ENCODE assay signal across 10 mouse cellular contexts in the genomic region with DNA sequence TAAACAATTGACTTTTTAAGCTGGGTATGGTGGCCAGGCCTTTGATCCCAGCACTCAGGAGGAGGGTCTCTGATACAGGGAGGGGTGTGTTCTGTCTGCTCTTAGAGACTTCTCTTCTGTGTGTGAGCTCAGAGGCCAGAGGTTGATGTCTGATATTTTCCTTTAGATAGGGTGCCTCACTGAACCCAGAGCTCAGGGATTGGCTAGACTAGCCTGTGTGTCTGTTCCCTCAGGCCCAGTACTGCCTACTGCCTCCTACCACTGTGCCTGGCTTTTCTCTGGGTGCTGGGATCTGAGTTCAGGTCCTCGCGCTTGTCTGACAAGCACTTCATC. TPM values are rescaled to one million over a fixed set of nuclear protein-coding genes. Genes with fewer than 3 reads are reported as not detected.
DNase-seq lines count a peak whose midpoint lies in the region; ATAC-seq and TF ChIP-seq lines count a peak whose summit lies in the region.
"Had no signal": no experiment of that assay in that cellular context is flagged by ENCODE, and none has a peak within 500 bp of the region (broad histone marks: within the 10 kb centered on the region; RNA-seq: fewer than 3 reads in every experiment).

No protein-coding gene starts in this region.

- no peak for DNase-seq in cerebellum, adult 2 months
- no peak for DNase-seq in cerebellum, adult 18-20 months
- DNase-seq in kidney, adult 8-10 months = no peak
- no peak for DNase-seq in hindbrain, postnatal 0 days (ENCODE audit: low spot score)
- DNase-seq in natural killer cell, adult 2 months (ENCODE audit: low spot score in 2 of 2) = no peak
- DNase-seq in adrenal gland, postnatal 4 days (ENCODE audit: low spot score in 2 of 2) = no peak
- DNase-seq: right cerebral cortex, postnatal 4 days had no signal

- H3K27ac ChIP-seq in cerebellum, adult 2 months (ENCODE audit: insufficient read depth, low read length) = no peak overlapping the region
- H3K27ac ChIP-seq in kidney, embryonic 15.5 days = no peak overlapping the region
- H3K27ac ChIP-seq in hindbrain, postnatal 0 days = no peak overlapping the region
- H3K27ac ChIP-seq in neural tube, embryonic 13.5 days (replicated peaks) = no peak overlapping the region
- H3K27ac ChIP-seq: midbrain, embryonic 12.5 days had no signal

- WGBS in cerebellum, adult 2 months = 91% methylated on average over 2 of the region's 2 CpGs
- WGBS in kidney, embryonic 15.5 days = 100% methylated on average over 2 of the region's 2 CpGs
- WGBS in hindbrain, postnatal 0 days = 99% methylated on average over 2 of the region's 2 CpGs
- 97% methylated on average over 2 of the region's 2 CpGs for WGBS in neural tube, embryonic 13.5 days

- TF ChIP-seq POLR2A in cerebellum, adult 2 months (IDR thresholded peaks at IDR 0.05; ENCODE audit: borderline replicate concordance, insufficient read depth, low read length) = no peak

- no peaks in the 10 kb centered on the region for H3K27me3 ChIP-seq in cerebellum, adult 2 months (ENCODE audit: control insufficient read depth, insufficient read depth, low read length)
- no peaks in the 10 kb centered on the region for H3K27me3 ChIP-seq in kidney, embryonic 15.5 days
- H3K27me3 ChIP-seq in hindbrain, postnatal 0 days (ENCODE audit: insufficient read depth, low read length) = no peaks in the 10 kb centered on the region
- H3K27me3 ChIP-seq in neural tube, embryonic 13.5 days = no peaks in the 10 kb centered on the region
- H3K27me3 ChIP-seq: midbrain, embryonic 12.5 days had no signal

- no peak overlapping the region for H3K9ac ChIP-seq in kidney, embryonic 15.5 days
- no peak overlapping the region for H3K9ac ChIP-seq in hindbrain, postnatal 0 days (replicated peaks; ENCODE audit: low read length)
- peak overlapping the region; percentile 93 for H3K9ac ChIP-seq in neural tube, embryonic 13.5 days
- H3K9ac ChIP-seq: midbrain, embryonic 12.5 days had no signal

- no peaks in the 10 kb centered on the region for H3K36me3 ChIP-seq in kidney, embryonic 15.5 days
- no peaks in the 10 kb centered on the region for H3K36me3 ChIP-seq in hindbrain, postnatal 0 days (ENCODE audit: insufficient read depth, low read length)
- no peaks in the 10 kb centered on the region for H3K36me3 ChIP-seq in neural tube, embryonic 13.5 days
- H3K36me3 ChIP-seq: midbrain, embryonic 12.5 days had no signal

- H3K4me3 ChIP-seq in cerebellum, adult 2 months (replicated peaks; ENCODE audit: insufficient read depth, low read depth, low read length) = peak overlapping the region; percentile 64
- peak overlapping the region; percentile 95; the same call in 1 of the 2 replicates for H3K4me3 ChIP-seq in kidney, embryonic 15.5 days (replicated peaks)
- H3K4me3 ChIP-seq in hindbrain, postnatal 0 days (ENCODE audit: low read length) = peak overlapping the region; percentile 93; the same call in 1 of the 2 replicates
- peak overlapping the region; percentile 82 for H3K4me3 ChIP-seq in neural tube, embryonic 13.5 days

- no peaks in the 10 kb centered on the region for H3K9me3 ChIP-seq in kidney, embryonic 15.5 days (replicated peaks)
- no peaks in the 10 kb centered on the region for H3K9me3 ChIP-seq in hindbrain, postnatal 0 days (ENCODE audit: low read length)
- no peaks in the 10 kb centered on the region for H3K9me3 ChIP-seq in neural tube, embryonic 13.5 days
- H3K9me3 ChIP-seq: midbrain, embryonic 12.5 days had no signal

- H3K4me1 ChIP-seq in cerebellum, adult 2 months (ENCODE audit: control insufficient read depth, insufficient read depth, low read length) = peaks cover 6% of the 10 kb centered on the region
- H3K4me1 ChIP-seq in kidney, embryonic 15.5 days = peaks cover 24% of the 10 kb centered on the region
- peaks cover 11% of the 10 kb centered on the region for H3K4me1 ChIP-seq in hindbrain, postnatal 0 days (ENCODE audit: insufficient read depth, low read length)
- H3K4me1 ChIP-seq in neural tube, embryonic 13.5 days (replicated peaks) = peaks cover 17% of the 10 kb centered on the region

- no peak for TF ChIP-seq CTCF in cerebellum, adult 2 months (IDR thresholded peaks at IDR 0.05; ENCODE audit: borderline replicate concordance, insufficient read depth, low read depth, low read length)
- TF ChIP-seq CTCF in hindbrain, postnatal 0 days (IDR thresholded peaks at IDR 0.05; ENCODE audit: low read depth) = no peak

- no peak for ATAC-seq in kidney, embryonic 15.5 days (replicated peaks; ENCODE audit: low FRiP score)
- no peak for ATAC-seq in hindbrain, postnatal 0 days
- no peak for ATAC-seq in neural tube, embryonic 13.5 days (ENCODE audit: low read depth)

- 0 out of 2 replicates have a peak overlapping the region, but pooled peaks have one; percentile 87 for H3K4me2 ChIP-seq in kidney, embryonic 15.5 days
- peak overlapping the region; percentile 75 for H3K4me2 ChIP-seq in hindbrain, postnatal 0 days (ENCODE audit: low read depth, low read length)
- H3K4me2 ChIP-seq in neural tube, embryonic 13.5 days = peak overlapping the region; percentile 68

RNA-seq across cellular contexts. Expression of gene Gclm, which starts 2.4 kb away (rescaled TPM):
- polyA plus RNA-seq in cerebellum, adult 2 months (2012; rRNA removed) = 75.4 and 78.6 TPM in 2 replicates
- polyA plus RNA-seq in kidney, embryonic 15.5 days (2015; fragmentation: Nextera tagmentation; extraction: Ambion mirVana) = 91.8 and 102 TPM in 2 replicates
- 32.1 and 36.9 TPM in 2 replicates for total RNA-seq in hindbrain, postnatal 0 days (2014; rRNA removed)
- polyA plus RNA-seq in hindbrain, postnatal 0 days (2015; fragmentation: Nextera tagmentation; extraction: Ambion mirVana) = 65.0 and 67.6 TPM in 2 replicates
- polyA plus RNA-seq in neural tube, embryonic 13.5 days (2015; fragmentation: Nextera tagmentation; extraction: Ambion mirVana) = 41.2 and 48.4 TPM in 2 replicates
- 10 to 100 TPM; 74.6 to 88.1 TPM for total RNA-seq in adrenal gland, postnatal 4 days (2021)

RNA-seq across cellular contexts. Expression of gene Dnttip2, which starts 26.5 kb away (rescaled TPM):
- polyA plus RNA-seq in cerebellum, adult 2 months (2012; rRNA removed) = 24.2 and 24.3 TPM in 2 replicates
- 73.3 and 82.0 TPM in 2 replicates for polyA plus RNA-seq in kidney, embryonic 15.5 days (2015; fragmentation: Nextera tagmentation; extraction: Ambion mirVana)
- 8.5 and 9.9 TPM in 2 replicates for total RNA-seq in hindbrain, postnatal 0 days (2014; rRNA removed)
- polyA plus RNA-seq in hindbrain, postnatal 0 days (2015; fragmentation: Nextera tagmentation; extraction: Ambion mirVana) = 43.7 and 48.6 TPM in 2 replicates
- 56.6 and 61.0 TPM in 2 replicates for polyA plus RNA-seq in neural tube, embryonic 13.5 days (2015; fragmentation: Nextera tagmentation; extraction: Ambion mirVana)
- 10 to 100 TPM; 47.4 to 52.4 TPM for total RNA-seq in adrenal gland, postnatal 4 days (2021)

RNA-seq across cellular contexts. Expression of gene Bcar3, which starts 46.2 kb away (rescaled TPM):
- polyA plus RNA-seq in cerebellum, adult 2 months (2012; rRNA removed) = 17.2 and 19.5 TPM in 2 replicates
- 13.8 and 15.5 TPM in 2 replicates for polyA plus RNA-seq in kidney, embryonic 15.5 days (2015; fragmentation: Nextera tagmentation; extraction: Ambion mirVana)
- total RNA-seq in hindbrain, postnatal 0 days (2014; rRNA removed) = 23.8 and 29.4 TPM in 2 replicates
- 6.3 and 7.7 TPM in 2 replicates for polyA plus RNA-seq in hindbrain, postnatal 0 days (2015; fragmentation: Nextera tagmentation; extraction: Ambion mirVana)
- polyA plus RNA-seq in neural tube, embryonic 13.5 days (2015; fragmentation: Nextera tagmentation; extraction: Ambion mirVana) = 9.1 and 9.4 TPM in 2 replicates
- total RNA-seq in adrenal gland, postnatal 4 days (2021) = 10 to 100 TPM; 47.6 to 54.2 TPM
